Mouse (Mus musculus) C2C12 (cell line): Measurements from ENCODE around the gene Bcdin3d.

Experiments
- CTCF ChIP-seq: IDR thresholded peaks from one replicate; pipeline ENCODE4 v1.5.1; 2011; ENCODE audit not compliant: control insufficient read depth, insufficient read depth, insufficient read length
- FOSL1 ChIP-seq: IDR thresholded peaks from one replicate; pipeline ENCODE4 v1.8.0; 2011; ENCODE audit warnings: mild to moderate bottlenecking, low read length; ENCODE audit not compliant: poor library complexity, insufficient read depth, severe bottlenecking
- MAX ChIP-seq: IDR thresholded peaks from one replicate; pipeline ENCODE4 v1.6.1; 2011; ENCODE audit warnings: mild to moderate bottlenecking, control low read depth
- MYOG ChIP-seq: IDR thresholded peaks from one replicate; pipeline ENCODE4 v1.6.1; 2011; ENCODE audit not compliant: control insufficient read depth, insufficient read length; ENCODE audit errors: extremely low read depth
- USF1 ChIP-seq: IDR thresholded peaks from one replicate; pipeline ENCODE4 v1.6.1; 2011; ENCODE audit warnings: low read depth, mild to moderate bottlenecking, control low read depth, moderate library complexity

DNA sequence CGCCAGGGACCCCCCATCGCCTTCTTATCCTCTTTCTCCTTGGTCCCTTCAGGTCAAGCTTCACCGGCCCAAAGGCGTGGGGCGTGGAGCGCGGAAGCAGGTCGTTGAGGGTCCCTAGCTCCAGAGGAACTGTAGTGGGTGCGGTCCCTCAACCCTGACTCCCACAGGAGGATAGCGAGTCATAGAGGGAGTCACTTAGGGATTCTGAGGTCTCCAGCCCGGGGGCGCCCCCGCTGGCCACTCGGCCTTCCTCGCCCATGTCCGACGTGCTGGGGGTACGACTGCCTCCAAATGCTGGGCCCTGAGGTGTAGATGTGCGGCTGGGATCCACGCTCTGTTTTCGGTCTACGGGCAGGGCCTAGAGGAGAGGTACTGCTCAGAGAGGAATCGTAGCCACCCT, 52.0 kb downstream of the Bcdin3d start:
- TF ChIP-seq CTCF (no peak), USF1 (no peak), MYOG (no peak), MAX (no peak), FOSL1 (no peak)
